Comparison of ENCODE assay signal across 9 mouse cellular contexts in the genomic region with DNA sequence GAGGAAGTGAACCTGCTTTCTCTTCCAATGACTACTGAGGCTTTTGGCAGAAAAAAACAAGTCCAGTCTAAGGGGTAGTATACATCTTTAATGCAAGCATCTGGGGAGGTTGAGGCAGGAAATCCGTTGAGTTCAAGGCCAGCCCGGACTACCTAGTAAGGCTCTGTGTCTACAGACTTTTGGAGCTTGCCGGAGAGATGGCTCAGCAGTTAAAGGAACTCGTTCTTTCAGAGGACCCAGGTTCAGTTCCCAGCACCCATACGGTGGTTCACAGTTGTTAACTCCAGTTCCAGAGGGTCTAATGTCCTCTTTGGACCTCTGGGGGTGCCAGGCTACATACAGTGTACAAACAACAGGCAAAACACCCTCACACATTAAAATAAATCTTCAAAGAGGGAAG. TPM values are rescaled to one million over a fixed set of nuclear protein-coding genes. Genes with fewer than 3 reads are reported as not detected.
DNase-seq lines count a peak whose midpoint lies in the region; ATAC-seq lines count a peak whose summit lies in the region.
"Had no signal": no experiment of that assay in that cellular context is flagged by ENCODE, and none has a peak within 500 bp of the region (broad histone marks: within the 10 kb centered on the region; RNA-seq: fewer than 3 reads in every experiment).

No protein-coding gene starts in this region.

- H3K9me3 ChIP-seq in heart, embryonic 15.5 days (replicated peaks) = no peaks in the 10 kb centered on the region
- H3K9me3 ChIP-seq in hindbrain, embryonic 12.5 days (replicated peaks) = no peaks in the 10 kb centered on the region
- H3K9me3 ChIP-seq in midbrain, embryonic 12.5 days = no peaks in the 10 kb centered on the region

- DNase-seq in heart, adult 18-20 months = no peak
- no peak for DNase-seq in right cerebral cortex, postnatal 14 days
- DNase-seq in left cerebral cortex, postnatal 14 days (ENCODE audit: low spot score in 2 of 2) = no peak
- DNase-seq in urinary bladder, postnatal 14 days (ENCODE audit: low spot score) = no peak

- WGBS in heart, embryonic 15.5 days = 93% methylated on average over 5 of the region's 5 CpGs
- WGBS in hindbrain, embryonic 12.5 days = 93% methylated on average over 5 of the region's 5 CpGs
- WGBS in midbrain, embryonic 12.5 days = 95% methylated on average over 5 of the region's 5 CpGs

- no peak for ATAC-seq in heart, embryonic 15.5 days (replicated peaks; ENCODE audit: insufficient number of reproducible peaks, insufficient read depth, low FRiP score, low read depth)
- ATAC-seq in hindbrain, embryonic 12.5 days (ENCODE audit: low FRiP score) = no peak
- no peak for ATAC-seq in midbrain, embryonic 12.5 days (ENCODE audit: low FRiP score, low read depth)
- ATAC-seq: Patski had no signal

- peak overlapping the region; percentile 85 for H3K4me2 ChIP-seq in heart, embryonic 15.5 days
- H3K4me2 ChIP-seq in hindbrain, embryonic 12.5 days (replicated peaks) = peak overlapping the region; percentile 70
- peak overlapping the region; percentile 80 for H3K4me2 ChIP-seq in midbrain, embryonic 12.5 days (replicated peaks)

- peaks cover 52% of the 10 kb centered on the region for H3K4me1 ChIP-seq in heart, embryonic 15.5 days (replicated peaks)
- H3K4me1 ChIP-seq in brown adipose tissue, adult 24 weeks (ENCODE audit: control insufficient read depth, insufficient read depth, insufficient read length, low read length) = peaks cover 22% of the 10 kb centered on the region
- peaks cover 24% of the 10 kb centered on the region for H3K4me1 ChIP-seq in hindbrain, embryonic 12.5 days
- peaks cover 24% of the 10 kb centered on the region for H3K4me1 ChIP-seq in midbrain, embryonic 12.5 days

- H3K4me3 ChIP-seq in heart, embryonic 15.5 days = peak overlapping the region; percentile 69
- peak overlapping the region; percentile 70 for H3K4me3 ChIP-seq in brown adipose tissue, adult 24 weeks (ENCODE audit: insufficient read depth, low read depth, low read length)
- H3K4me3 ChIP-seq in hindbrain, embryonic 12.5 days = peak overlapping the region; percentile 51
- H3K4me3 ChIP-seq in midbrain, embryonic 12.5 days = peak overlapping the region; percentile 62

- intact Hi-C loops in left cerebral cortex, postnatal 14 days (cut with DNase I) = no loop called here

- no peaks in the 10 kb centered on the region for H3K27me3 ChIP-seq in heart, embryonic 15.5 days
- H3K27me3 ChIP-seq in hindbrain, embryonic 12.5 days = no peaks in the 10 kb centered on the region
- no peaks in the 10 kb centered on the region for H3K27me3 ChIP-seq in midbrain, embryonic 12.5 days
- H3K27me3 ChIP-seq: Patski had no signal

- H3K27ac ChIP-seq in heart, embryonic 15.5 days = no peak overlapping the region
- H3K27ac ChIP-seq in brown adipose tissue, adult 24 weeks (replicated peaks; ENCODE audit: low read depth, low read length) = 0 out of 2 replicates have a peak overlapping the region, but pooled peaks have one; percentile 78
- H3K27ac ChIP-seq in hindbrain, embryonic 12.5 days = no peak overlapping the region
- no peak overlapping the region for H3K27ac ChIP-seq in midbrain, embryonic 12.5 days (replicated peaks)

- peaks cover 13% of the 10 kb centered on the region for H3K36me3 ChIP-seq in heart, embryonic 15.5 days
- H3K36me3 ChIP-seq in hindbrain, embryonic 12.5 days = peaks cover 17% of the 10 kb centered on the region
- peaks cover 20% of the 10 kb centered on the region for H3K36me3 ChIP-seq in midbrain, embryonic 12.5 days

- peak overlapping the region; percentile 81 for H3K9ac ChIP-seq in heart, embryonic 15.5 days
- peak overlapping the region; percentile 77 for H3K9ac ChIP-seq in hindbrain, embryonic 12.5 days
- H3K9ac ChIP-seq in midbrain, embryonic 12.5 days (replicated peaks) = peak overlapping the region; percentile 86

RNA-seq across cellular contexts. Expression of a gene that starts 0.9 kb away (rescaled TPM):
- 19.0 and 22.9 TPM in 2 replicates for polyA plus RNA-seq in heart, embryonic 15.5 days (2015; fragmentation: Nextera tagmentation; extraction: Ambion mirVana)
- 10 to 100 TPM; 16.4 to 18.8 TPM for total RNA-seq in heart, adult 18-20 months (2021)
- polyA plus RNA-seq in brown adipose tissue, adult 24 weeks (2012; ENCODE audit: insufficient read depth, insufficient read length, missing spikeins) = 14.3 and 14.6 TPM in 2 replicates
- polyA plus RNA-seq in hindbrain, embryonic 12.5 days (2016; fragmentation: Nextera tagmentation; extraction: Ambion mirVana) = 30.0 and 31.8 TPM in 2 replicates
- 26.7 and 30.7 TPM in 2 replicates for polyA plus RNA-seq in midbrain, embryonic 12.5 days (2016; fragmentation: Nextera tagmentation; extraction: Ambion mirVana)
- total RNA-seq in left cerebral cortex, postnatal 14 days (2021) = 10 to 100 TPM; 29.3 to 35.1 TPM

RNA-seq across cellular contexts. Expression of a gene that starts 4.0 kb away (rescaled TPM):
- polyA plus RNA-seq in heart, embryonic 15.5 days (2015; fragmentation: Nextera tagmentation; extraction: Ambion mirVana) = 1.7 and 2.1 TPM in 2 replicates
- under 1 TPM; 0.74 to 0.90 TPM for total RNA-seq in heart, adult 18-20 months (2021)
- polyA plus RNA-seq in brown adipose tissue, adult 24 weeks (2012; ENCODE audit: insufficient read depth, insufficient read length, missing spikeins) = 1.3 TPM in 1 of 2 replicates, not detected in the other
- polyA plus RNA-seq in hindbrain, embryonic 12.5 days (2016; fragmentation: Nextera tagmentation; extraction: Ambion mirVana) = 2.4 and 3.1 TPM in 2 replicates
- polyA plus RNA-seq in midbrain, embryonic 12.5 days (2016; fragmentation: Nextera tagmentation; extraction: Ambion mirVana) = 2.8 and 2.9 TPM in 2 replicates
- 1 to 10 TPM; 2.7 to 3.9 TPM for total RNA-seq in left cerebral cortex, postnatal 14 days (2021)

RNA-seq across cellular contexts. Expression of a gene that starts 5.7 kb away (rescaled TPM):
- 47.3 and 52.4 TPM in 2 replicates for polyA plus RNA-seq in heart, embryonic 15.5 days (2015; fragmentation: Nextera tagmentation; extraction: Ambion mirVana)
- 10 to 100 TPM; 14.2 to 15.0 TPM for total RNA-seq in heart, adult 18-20 months (2021)
- 59.5 and 76.0 TPM in 2 replicates for polyA plus RNA-seq in brown adipose tissue, adult 24 weeks (2012; ENCODE audit: insufficient read depth, insufficient read length, missing spikeins)
- 85.9 and 91.5 TPM in 2 replicates for polyA plus RNA-seq in hindbrain, embryonic 12.5 days (2016; fragmentation: Nextera tagmentation; extraction: Ambion mirVana)
- 88.3 TPM in 2 replicates for polyA plus RNA-seq in midbrain, embryonic 12.5 days (2016; fragmentation: Nextera tagmentation; extraction: Ambion mirVana)
- 100 to 1,000 TPM; 103 to 110 TPM for total RNA-seq in left cerebral cortex, postnatal 14 days (2021)

RNA-seq across cellular contexts. Expression of a gene that starts 17.6 kb away (rescaled TPM):
- polyA plus RNA-seq in heart, embryonic 15.5 days (2015; fragmentation: Nextera tagmentation; extraction: Ambion mirVana) = 136 and 147 TPM in 2 replicates
- 10 to 100 TPM; 40.6 to 45.1 TPM for total RNA-seq in heart, adult 18-20 months (2021)
- 84.4 and 96.6 TPM in 2 replicates for polyA plus RNA-seq in brown adipose tissue, adult 24 weeks (2012; ENCODE audit: insufficient read depth, insufficient read length, missing spikeins)
- polyA plus RNA-seq in hindbrain, embryonic 12.5 days (2016; fragmentation: Nextera tagmentation; extraction: Ambion mirVana) = 164 and 174 TPM in 2 replicates
- 182 and 192 TPM in 2 replicates for polyA plus RNA-seq in midbrain, embryonic 12.5 days (2016; fragmentation: Nextera tagmentation; extraction: Ambion mirVana)
- 100 to 1,000 TPM in 1 of 2 experiments, 10 to 100 TPM in 1; 91.8 to 105 TPM for total RNA-seq in left cerebral cortex, postnatal 14 days (2021)

RNA-seq across cellular contexts. Expression of a gene that starts 17.6 kb away (rescaled TPM):
- polyA plus RNA-seq in heart, embryonic 15.5 days (2015; fragmentation: Nextera tagmentation; extraction: Ambion mirVana) = 151 and 175 TPM in 2 replicates
- 100 to 1,000 TPM; 114 to 126 TPM for total RNA-seq in heart, adult 18-20 months (2021)
- polyA plus RNA-seq in brown adipose tissue, adult 24 weeks (2012; ENCODE audit: insufficient read depth, insufficient read length, missing spikeins) = 156 and 174 TPM in 2 replicates
- polyA plus RNA-seq in hindbrain, embryonic 12.5 days (2016; fragmentation: Nextera tagmentation; extraction: Ambion mirVana) = 187 and 204 TPM in 2 replicates
- polyA plus RNA-seq in midbrain, embryonic 12.5 days (2016; fragmentation: Nextera tagmentation; extraction: Ambion mirVana) = 196 and 202 TPM in 2 replicates
- 100 to 1,000 TPM; 139 to 140 TPM for total RNA-seq in left cerebral cortex, postnatal 14 days (2021)
